Mouse (Mus musculus) brain, adult 2 months (tissue): ENCODE data around the gene Gm27021.

Source experiments
- DNase-seq: peaks from one replicate; pipeline ENCODE4 v3.0.0; 2011; ENCODE audit warnings: low read depth, low spot score

Gene Gm27021

GRCm38 (mm10) chr8:120607460-120607859 lies 60.4 kb downstream of the Gm27021 start:
- no peak for DNase-seq

- DNase-seq: peak; percentile 34
These were observed 65.2 kb downstream of the Gm27021 start for GRCm38 (mm10) chr8:120602672-120603071.

GRCm38 (mm10) chr8:120599504-120599903 lies 68.4 kb downstream of the Gm27021 start:
- peak; percentile 89 for DNase-seq

- peak; percentile 94 for DNase-seq
These were observed 69.3 kb downstream of the Gm27021 start for GRCm38 (mm10) chr8:120598579-120598978.

GRCm38 (mm10) chr8:120595963-120596362 lies 71.9 kb downstream of the Gm27021 start:
- peak; percentile 81 for DNase-seq

GRCm38 (mm10) chr8:120594571-120594970 lies 73.3 kb downstream of the Gm27021 start:
- DNase-seq: no peak

- DNase-seq: peak; percentile 66
These were observed 76.1 kb downstream of the Gm27021 start for GRCm38 (mm10) chr8:120591587-120592292.

GRCm38 (mm10) chr8:120589921-120590320 lies 78.0 kb downstream of the Gm27021 start:
- DNase-seq: no peak

GRCm38 (mm10) chr8:120588908-120589771 lies 78.7 kb downstream of the Gm27021 start, which contains the start of gene Gins2:
Gene Gins2 (minus strand): TSS chr8:120589304.
- peak; percentile 100 for DNase-seq

- DNase-seq: no peak
These were observed 82.4 kb downstream of the Gm27021 start for GRCm38 (mm10) chr8:120585521-120585920.

- DNase-seq: no peak
These were observed 86.1 kb downstream of the Gm27021 start for GRCm38 (mm10) chr8:120581811-120582210.

- DNase-seq: no peak
These were observed 86.5 kb downstream of the Gm27021 start for GRCm38 (mm10) chr8:120581329-120581728.

- no peak for DNase-seq
These were observed 87.4 kb downstream of the Gm27021 start for GRCm38 (mm10) chr8:120580336-120581000.

- peak; percentile 77 for DNase-seq
These were observed 90.1 kb downstream of the Gm27021 start for GRCm38 (mm10) chr8:120577821-120578220.

GRCm38 (mm10) chr8:120575801-120576200 lies 92.1 kb downstream of the Gm27021 start:
- DNase-seq: no peak

GRCm38 (mm10) chr8:120574941-120575340 lies 92.9 kb downstream of the Gm27021 start:
- no peak for DNase-seq

GRCm38 (mm10) chr8:120573866-120574265 lies 94.0 kb downstream of the Gm27021 start:
- DNase-seq: no peak

GRCm38 (mm10) chr8:120572534-120572933 lies 95.3 kb downstream of the Gm27021 start:
- peak; percentile 87 for DNase-seq

- DNase-seq: no peak
These were observed 96.3 kb downstream of the Gm27021 start for GRCm38 (mm10) chr8:120571561-120571960.

GRCm38 (mm10) chr8:120569939-120570715 lies 97.8 kb downstream of the Gm27021 start:
- peak; percentile 86 for DNase-seq

GRCm38 (mm10) chr8:120569123-120569522 lies 98.8 kb downstream of the Gm27021 start:
- DNase-seq: no peak
